Mouse (Mus musculus) midbrain, embryonic 10.5 days (tissue): Measurements from ENCODE around the gene Trpm8. TPM values are rescaled to one million over a fixed set of nuclear protein-coding genes. Genes with fewer than 3 reads are reported as not detected.
A peak's percentile ranks its signal among the peaks of the same experiment; 100 is the strongest.

Experiments
- DNase-seq: peaks from one replicate; pipeline ENCODE4 v3.0.0-alpha.2; 2017; ENCODE audit warnings: low spot score
- H3K27ac ChIP-seq: fragments of 300-500 bp; sonication (generic); replicated peaks from 2 replicates; pipeline ENCODE4 v1.5.1; 2016; ENCODE audit warnings: mild to moderate bottlenecking
- H3K27me3 ChIP-seq: fragments of 300-500 bp; sonication (generic); 2 replicates; pipeline ENCODE4 v1.6.1; 2016; ENCODE audit warnings: low read depth, mild to moderate bottlenecking; ENCODE audit not compliant: poor library complexity, severe bottlenecking
- H3K36me3 ChIP-seq: fragments of 300-500 bp; sonication (generic); 2 replicates; pipeline ENCODE4 v1.6.1; 2016; ENCODE audit warnings: mild to moderate bottlenecking, moderate library complexity
- H3K4me1 ChIP-seq: fragments of 300-500 bp; sonication (generic); 2 replicates; pipeline ENCODE4 v1.6.1; 2016
- H3K4me3 ChIP-seq: fragments of 300-500 bp; sonication (generic); 2 replicates; pipeline ENCODE4 v1.5.1; 2016; ENCODE audit warnings: mild to moderate bottlenecking, moderate library complexity
- H3K9me3 ChIP-seq: fragments of 300-500 bp; sonication (generic); replicated peaks from 2 replicates; pipeline ENCODE4 v1.6.1; 2016; ENCODE audit warnings: mild to moderate bottlenecking
- WGBS: fragments of 180-500 bp; shearing (Covaris S2); methylation state at CpG from one replicate; pipeline ENCODE4 v1.1.7; 2016; 5-methylcytosine and 5-hydroxymethylcytosine counted together
- polyA plus RNA-seq: library from polyadenylated mRNA; unstranded; fragments of >200 nt; fragmentation: Nextera tagmentation; extraction: Ambion mirVana; gene quantifications from 2 replicates; pipeline ENCODE4 v1.2.1, GENCODE M21; 2016

Trpm8 gene
- polyA plus RNA-seq, 1 experiment from 2014 or later = not detected

DNA sequence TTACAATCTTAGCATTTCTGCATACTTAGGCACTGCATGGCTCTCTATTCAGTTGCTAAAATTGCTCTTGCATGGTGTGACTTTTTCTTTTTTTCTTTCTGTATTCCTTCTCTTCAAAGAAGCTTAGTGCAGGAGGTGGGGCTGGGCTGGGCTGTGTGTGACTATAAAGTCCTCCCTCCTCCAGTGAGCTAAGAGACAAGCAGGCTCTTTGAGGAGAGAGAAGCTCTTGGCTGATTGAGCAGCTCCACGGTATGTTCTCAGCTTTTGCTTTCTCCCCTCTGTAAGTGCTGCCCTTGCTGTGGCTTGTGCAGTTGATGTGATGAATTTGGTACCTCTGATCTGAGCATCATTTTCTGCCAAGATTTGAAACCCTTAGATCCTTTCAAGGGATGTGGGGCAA, 29.1 kb downstream of the Trpm8 start:
- peaks cover 89% of the 10 kb centered on the region for H3K9me3 ChIP-seq
- H3K27me3 ChIP-seq = no peaks in the 10 kb centered on the region
- no peaks in the 10 kb centered on the region for H3K4me1 ChIP-seq
- H3K27ac ChIP-seq = no peak overlapping the region
- WGBS = 62% methylated on average over 1 of the region's 1 CpGs
- no peak overlapping the region for H3K4me3 ChIP-seq
- no peaks in the 10 kb centered on the region for H3K36me3 ChIP-seq
- DNase-seq = no peak

DNA sequence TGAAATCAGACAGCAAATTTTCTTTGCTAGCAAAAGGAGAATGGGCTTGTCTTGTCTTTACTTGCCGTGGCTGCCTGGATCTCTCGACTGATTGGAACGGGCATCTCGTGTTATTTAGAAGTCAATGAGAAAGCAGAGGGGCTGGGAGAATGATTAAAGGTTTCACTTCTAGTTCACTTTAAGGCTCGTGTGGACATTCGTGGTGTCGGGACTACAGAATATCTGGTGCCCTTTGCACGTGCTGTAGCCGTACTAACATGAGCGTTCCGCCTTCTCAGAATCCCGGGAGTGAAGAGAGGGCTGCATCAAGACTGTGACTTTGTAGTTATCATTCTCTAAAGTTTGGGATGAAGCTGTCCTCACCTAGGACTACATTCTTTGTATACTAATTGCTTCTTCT, 29.7 kb downstream of the Trpm8 start:
- Histone ChIP-seq H3K9me3 (peaks cover 83% of the 10 kb centered on the region), H3K36me3 (no peaks in the 10 kb centered on the region), H3K4me3 (no peak overlapping the region), H3K27ac (no peak overlapping the region), H3K27me3 (no peaks in the 10 kb centered on the region), H3K4me1 (no peaks in the 10 kb centered on the region)
- WGBS = 66% methylated on average over 12 of the region's 12 CpGs
- DNase-seq = no peak

- peaks cover 66% of the 10 kb centered on the region for H3K9me3 ChIP-seq
- DNase-seq = no peak
- H3K4me1 ChIP-seq = 0 out of 2 replicates have a peak, but pooled peaks cover 2% of the 10 kb centered on the region
- no peaks in the 10 kb centered on the region for H3K36me3 ChIP-seq
- H3K4me3 ChIP-seq = no peak overlapping the region
- no peaks in the 10 kb centered on the region for H3K27me3 ChIP-seq
- WGBS = 49% methylated on average over 2 of the region's 2 CpGs
- no peak overlapping the region for H3K27ac ChIP-seq
Observed at GRCm38 (mm10) chr1:88309020-88309419, 31.6 kb downstream of the Trpm8 start.

DNA sequence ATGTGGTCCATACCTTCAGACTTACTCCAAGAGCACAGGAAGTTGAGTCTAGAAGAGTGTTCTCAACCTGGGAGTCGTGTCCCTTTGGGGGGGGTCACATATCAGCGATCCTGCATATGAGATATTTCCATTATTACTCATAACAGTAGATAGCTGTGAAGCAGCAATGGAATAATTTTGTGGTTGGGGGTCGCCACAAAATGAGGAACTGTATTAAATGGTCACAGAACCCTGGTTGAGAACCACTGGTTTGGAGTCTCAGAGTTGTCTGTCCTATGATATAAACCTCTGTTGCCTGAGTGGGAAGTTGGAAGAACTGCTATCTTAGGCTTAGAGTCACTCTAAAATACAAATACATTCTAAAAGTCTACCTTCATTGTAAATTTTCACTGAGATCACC, 32.4 kb downstream of the Trpm8 start:
- no peak overlapping the region for H3K4me3 ChIP-seq
- no peak overlapping the region for H3K27ac ChIP-seq
- H3K36me3 ChIP-seq = no peaks in the 10 kb centered on the region
- H3K9me3 ChIP-seq = peaks cover 58% of the 10 kb centered on the region
- H3K4me1 ChIP-seq = 0 out of 2 replicates have a peak, but pooled peaks cover 2% of the 10 kb centered on the region
- DNase-seq = no peak
- no peaks in the 10 kb centered on the region for H3K27me3 ChIP-seq
- WGBS = 54% methylated on average over 3 of the region's 3 CpGs

DNA sequence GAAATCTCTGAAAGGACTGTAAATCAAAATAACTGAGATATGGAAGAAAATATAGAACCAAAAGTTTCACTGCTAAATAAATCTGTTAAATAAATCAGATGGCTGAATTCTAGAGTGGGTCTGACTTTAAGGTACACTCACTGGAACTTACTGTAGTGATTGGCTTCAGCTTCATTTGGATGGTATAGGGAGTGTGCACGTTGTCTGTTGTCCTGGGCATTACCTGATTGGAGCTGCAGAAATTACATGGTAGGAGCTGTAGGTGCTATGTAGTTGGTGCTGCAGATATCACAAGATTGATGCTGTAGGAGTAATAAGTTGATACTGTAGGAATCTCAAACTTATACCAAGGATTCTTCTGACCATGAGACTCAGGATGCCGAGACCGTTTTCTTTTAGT, 32.9 kb downstream of the Trpm8 start:
- H3K27me3 ChIP-seq = no peaks in the 10 kb centered on the region
- no peaks in the 10 kb centered on the region for H3K36me3 ChIP-seq
- DNase-seq = no peak
- H3K4me1 ChIP-seq = 0 out of 2 replicates have a peak, but pooled peaks cover 2% of the 10 kb centered on the region
- no peak overlapping the region for H3K27ac ChIP-seq
- no peak overlapping the region for H3K4me3 ChIP-seq
- 72% methylated on average over 3 of the region's 3 CpGs for WGBS
- peaks cover 53% of the 10 kb centered on the region for H3K9me3 ChIP-seq

GRCm38 (mm10) chr1:88317279-88317678, 39.8 kb downstream of the Trpm8 start:
- Histone ChIP-seq H3K4me3 (no peak overlapping the region), H3K36me3 (no peaks in the 10 kb centered on the region), H3K27ac (no peak overlapping the region), H3K27me3 (no peaks in the 10 kb centered on the region), H3K9me3 (no peaks in the 10 kb centered on the region), H3K4me1 (0 out of 2 replicates have a peak, but pooled peaks cover 2% of the 10 kb centered on the region)
- DNase-seq = no peak
- 93% methylated on average over 1 of the region's 1 CpGs for WGBS

- Histone ChIP-seq H3K9me3 (no peaks in the 10 kb centered on the region), H3K36me3 (no peaks in the 10 kb centered on the region), H3K4me3 (no peak overlapping the region), H3K4me1 (0 out of 2 replicates have a peak, but pooled peaks cover 2% of the 10 kb centered on the region), H3K27me3 (no peaks in the 10 kb centered on the region), H3K27ac (no peak overlapping the region)
- DNase-seq = peak; percentile 56
- 76% methylated on average over 6 of the region's 6 CpGs for WGBS
Observed at GRCm38 (mm10) chr1:88318531-88319060, 41.1 kb downstream of the Trpm8 start.

GRCm38 (mm10) chr1:88320821-88321395, 43.4 kb downstream of the Trpm8 start:
- Histone ChIP-seq H3K4me1 (no peaks in the 10 kb centered on the region), H3K27me3 (no peaks in the 10 kb centered on the region), H3K9me3 (no peaks in the 10 kb centered on the region), H3K4me3 (no peak overlapping the region), H3K36me3 (no peaks in the 10 kb centered on the region), H3K27ac (no peak overlapping the region)
- WGBS = 83% methylated on average over 7 of the region's 7 CpGs
- no peak for DNase-seq

GRCm38 (mm10) chr1:88322146-88322545, 44.7 kb downstream of the Trpm8 start:
- Histone ChIP-seq H3K4me3 (no peak overlapping the region), H3K36me3 (no peaks in the 10 kb centered on the region)

GRCm38 (mm10) chr1:88323101-88323500, 45.6 kb downstream of the Trpm8 start:
- 88% methylated on average over 3 of the region's 3 CpGs for WGBS
- no peak overlapping the region for H3K27ac ChIP-seq
- H3K4me3 ChIP-seq = no peak overlapping the region
- H3K27me3 ChIP-seq = no peaks in the 10 kb centered on the region
- no peaks in the 10 kb centered on the region for H3K36me3 ChIP-seq
- no peak for DNase-seq
- no peaks in the 10 kb centered on the region for H3K9me3 ChIP-seq
- H3K4me1 ChIP-seq = no peaks in the 10 kb centered on the region

More at GRCm38 (mm10) chr1:88322146-88322545, 44.7 kb downstream of the Trpm8 start:
- no peaks in the 10 kb centered on the region for H3K27me3 ChIP-seq
- H3K4me1 ChIP-seq = no peaks in the 10 kb centered on the region
- no peak overlapping the region for H3K27ac ChIP-seq
- H3K9me3 ChIP-seq = no peaks in the 10 kb centered on the region
- no peak for DNase-seq

- 85% methylated on average over 9 of the region's 9 CpGs for WGBS
- H3K27me3 ChIP-seq = no peaks in the 10 kb centered on the region
- H3K4me1 ChIP-seq = no peaks in the 10 kb centered on the region
- no peaks in the 10 kb centered on the region for H3K9me3 ChIP-seq
- no peak for DNase-seq
- no peak overlapping the region for H3K27ac ChIP-seq
- H3K36me3 ChIP-seq = no peaks in the 10 kb centered on the region
- no peak overlapping the region for H3K4me3 ChIP-seq
Observed at GRCm38 (mm10) chr1:88339481-88339880, 62.0 kb downstream of the Trpm8 start.

GRCm38 (mm10) chr1:88342615-88343014, 65.2 kb downstream of the Trpm8 start:
- Histone ChIP-seq H3K9me3 (no peaks in the 10 kb centered on the region), H3K4me3 (no peak overlapping the region), H3K27ac (no peak overlapping the region), H3K27me3 (no peaks in the 10 kb centered on the region), H3K4me1 (peaks cover 6% of the 10 kb centered on the region), H3K36me3 (no peaks in the 10 kb centered on the region)
- DNase-seq = no peak
- WGBS = 95% methylated on average over 3 of the region's 3 CpGs

DNA sequence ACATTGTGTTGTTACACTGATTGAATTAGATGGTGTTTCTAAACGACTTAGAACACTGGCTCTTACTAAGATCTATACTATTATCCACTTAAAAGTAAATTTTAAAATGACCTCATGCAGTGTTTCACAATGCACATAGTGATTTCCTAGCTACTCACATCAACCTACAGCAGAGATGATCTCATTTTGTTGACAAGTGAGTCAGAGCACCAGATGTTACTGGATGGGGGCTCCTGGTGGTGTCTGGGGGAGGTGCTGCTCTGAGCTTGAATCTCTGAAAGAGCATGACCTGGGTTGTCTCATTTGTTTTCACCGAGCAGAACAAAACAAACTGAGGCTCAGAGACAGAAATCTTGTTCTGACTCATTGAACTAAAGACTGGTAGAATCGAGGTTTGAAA, 68.1 kb downstream of the Trpm8 start:
- 46% methylated on average over 3 of the region's 3 CpGs for WGBS
- no peaks in the 10 kb centered on the region for H3K9me3 ChIP-seq
- peaks cover 6% of the 10 kb centered on the region for H3K4me1 ChIP-seq
- DNase-seq = no peak
- H3K4me3 ChIP-seq = no peak overlapping the region
- no peaks in the 10 kb centered on the region for H3K27me3 ChIP-seq
- H3K36me3 ChIP-seq = no peaks in the 10 kb centered on the region
- H3K27ac ChIP-seq = no peak overlapping the region
